Mouse (Mus musculus) liver, adult (tissue): ENCODE data around the gene Mov10.

ENCODE experiments used
- GATA4 ChIP-seq: IDR thresholded peaks from 2 replicates; pipeline ENCODE4 v1.6.1; 2014; ENCODE audit warnings: mild to moderate bottlenecking, low read length; ENCODE audit not compliant: insufficient replicate concordance

Gene Mov10

DNA sequence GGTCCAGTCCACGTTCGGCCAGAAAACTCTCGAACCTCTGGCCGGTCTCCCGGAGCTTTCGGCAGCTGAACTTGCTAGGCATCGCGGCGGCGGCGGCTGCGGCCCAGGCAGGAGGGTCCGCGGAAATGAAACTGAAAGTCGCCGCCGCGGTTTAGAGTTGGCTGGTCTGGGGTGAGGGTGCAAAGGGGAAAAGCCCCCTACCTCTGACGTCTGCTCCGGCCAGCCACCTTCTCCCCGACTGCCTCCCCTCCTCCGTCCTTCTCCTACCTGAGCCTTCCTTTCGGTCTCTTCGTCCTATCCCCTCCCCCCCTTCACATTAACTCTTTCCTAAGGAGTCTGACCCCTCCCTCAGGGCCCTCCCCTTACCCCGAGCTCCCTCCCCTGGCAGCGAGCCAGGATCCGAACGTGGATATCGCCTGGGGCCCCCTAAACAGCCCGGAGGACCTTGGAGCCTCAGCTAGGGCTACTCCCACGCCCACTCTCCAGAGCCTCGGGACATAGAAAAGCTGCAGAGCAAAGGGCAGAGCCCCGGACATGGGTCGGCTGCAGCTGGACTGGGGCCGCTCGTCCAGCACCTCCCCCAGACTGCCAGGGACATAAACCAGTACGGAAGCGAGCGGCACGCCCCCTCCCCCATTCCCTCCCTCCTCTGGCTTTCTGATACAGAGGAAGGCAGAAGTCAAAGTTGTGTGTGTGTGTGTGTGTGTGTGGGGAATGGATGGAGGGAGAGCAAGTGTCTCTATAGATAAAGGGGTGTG, at the start of gene Mov10:
Mov10 (minus strand) TSS at position 573 of the 758 bp plus-strand sequence.
- TF ChIP-seq GATA4, result no peak

GRCm38 (mm10) chr3:104865341-104865788, 47.0 kb upstream of the Mov10 start:
- TF ChIP-seq GATA4, result no peak

DNA sequence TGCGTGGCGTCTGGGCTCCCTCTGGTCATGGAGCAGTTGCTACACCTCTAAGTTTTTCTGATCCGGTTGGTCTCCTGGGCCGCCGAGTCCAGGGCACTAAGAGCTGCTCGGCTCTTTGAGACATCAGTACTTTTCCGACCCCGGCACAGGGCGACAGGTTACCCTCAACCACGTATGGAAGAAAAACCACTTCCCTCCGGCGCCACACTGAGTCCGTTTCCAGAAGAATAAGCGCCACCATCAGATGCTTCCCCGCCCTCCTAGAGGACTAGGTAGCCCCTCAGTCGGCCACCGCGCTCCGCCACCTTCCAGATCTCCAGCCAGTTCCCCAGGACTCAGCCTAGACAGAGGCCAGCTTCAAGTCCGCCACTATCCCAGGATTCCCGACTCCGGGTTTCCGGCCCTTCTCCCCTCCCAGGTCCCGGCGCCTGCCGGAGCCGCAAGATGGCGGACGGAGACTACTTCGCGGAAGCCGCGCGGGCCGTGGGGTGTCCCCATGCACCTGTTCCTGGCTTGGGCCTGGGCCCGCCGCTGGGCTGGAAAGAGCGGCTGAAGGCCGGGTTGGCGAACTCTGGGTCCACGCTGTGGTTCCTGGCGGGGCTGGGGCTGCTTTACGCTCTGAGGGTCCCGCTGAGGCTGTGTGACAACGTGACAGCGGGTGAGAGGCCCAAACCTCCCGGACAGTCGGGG, 46.4 kb upstream of the Mov10 start:
- no peak for TF ChIP-seq GATA4

GRCm38 (mm10) chr3:104863786-104864650, 45.7 kb upstream of the Mov10 start, which contains the start of the genes St7l and Capza1:
St7l (plus strand) TSS chr3:104864005.
Capza1 (minus strand) TSS chr3:104864505.
- TF ChIP-seq GATA4, result peak; percentile 24; the same call in 1 of the 2 replicates

DNA sequence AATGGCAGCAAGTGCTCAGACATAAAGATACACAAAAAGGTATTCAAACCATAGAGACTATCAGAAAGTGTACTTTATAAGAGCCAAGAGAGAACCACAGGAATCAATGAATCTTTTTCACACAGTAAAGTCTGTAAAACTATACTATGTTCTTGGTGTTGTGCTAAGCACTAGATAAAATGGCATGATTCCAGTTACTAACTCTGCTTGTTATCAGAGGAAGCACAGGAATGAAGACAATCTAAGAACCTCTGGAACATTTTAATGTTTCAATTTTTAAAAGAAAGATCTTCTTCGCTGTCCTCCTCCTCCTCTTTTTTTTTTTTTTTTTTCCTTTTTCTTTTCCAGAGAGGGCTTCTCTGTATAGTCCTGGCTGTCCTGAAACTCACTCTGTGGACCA, 40.2 kb upstream of the Mov10 start:
- no peak for TF ChIP-seq GATA4

DNA sequence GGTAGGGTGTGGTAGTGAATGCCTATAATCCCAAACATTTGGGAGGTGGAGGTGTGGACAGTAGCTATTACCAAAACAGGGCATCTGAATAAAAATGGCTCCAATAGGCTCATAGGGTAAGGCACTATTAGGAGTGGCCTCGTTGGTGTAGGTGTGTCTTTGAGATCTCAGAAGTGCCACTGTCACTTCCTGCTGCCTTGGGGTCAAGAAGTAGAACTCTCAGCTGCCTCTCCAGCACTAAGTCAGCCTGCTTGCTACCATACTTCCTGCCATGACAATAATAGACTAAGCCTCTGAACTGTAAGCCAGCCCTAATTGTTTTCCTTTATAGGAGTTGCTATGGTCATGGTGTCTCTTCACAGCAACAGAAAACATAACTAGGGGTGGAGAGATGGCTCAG, 37.7 kb upstream of the Mov10 start:
- TF ChIP-seq GATA4, result no peak

DNA sequence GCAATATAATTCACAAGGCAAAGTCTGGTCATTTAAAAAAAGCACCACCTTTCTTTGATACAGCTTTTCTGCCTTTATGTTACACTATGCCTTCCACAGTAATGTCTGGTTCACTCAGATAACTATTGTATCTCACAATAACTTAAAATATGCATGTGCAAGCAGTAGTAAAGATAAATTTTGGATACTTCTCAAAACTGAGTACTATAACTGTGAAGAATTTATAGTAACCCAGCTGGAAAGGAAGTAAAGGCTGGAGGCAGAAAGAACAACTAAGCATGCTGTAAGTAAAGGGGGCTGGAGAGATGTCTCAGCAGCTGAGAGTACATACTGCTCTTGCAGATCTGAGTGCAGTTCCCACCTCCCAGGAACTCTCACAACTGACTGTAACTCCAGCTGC, 36.5 kb upstream of the Mov10 start:
- no peak for TF ChIP-seq GATA4

- TF ChIP-seq GATA4, result no peak
Measured at GRCm38 (mm10) chr3:104854465-104854864, 36.1 kb upstream of the Mov10 start.

DNA sequence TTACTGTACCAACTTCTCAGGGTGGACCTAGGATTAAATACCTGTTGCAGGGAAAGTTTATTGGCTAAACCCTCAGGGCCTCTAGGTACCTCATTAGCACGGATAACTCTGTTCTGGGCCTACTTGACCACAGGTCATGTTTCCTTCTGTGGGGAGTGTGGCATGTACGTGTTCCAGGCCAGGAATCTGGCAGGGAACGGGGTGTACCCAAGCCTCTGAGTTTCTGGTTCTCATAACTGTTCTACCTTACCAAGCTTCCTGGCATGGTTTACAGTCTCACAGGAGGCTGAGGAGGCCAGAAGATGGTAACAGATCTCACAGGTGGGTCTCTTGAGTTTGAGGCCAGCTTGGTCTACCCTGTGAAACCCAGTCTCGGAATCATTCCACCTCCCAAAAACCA, 28.2 kb upstream of the Mov10 start:
- TF ChIP-seq GATA4, result no peak

GRCm38 (mm10) chr3:104841049-104841448, 22.7 kb upstream of the Mov10 start:
- TF ChIP-seq GATA4, result no peak

DNA sequence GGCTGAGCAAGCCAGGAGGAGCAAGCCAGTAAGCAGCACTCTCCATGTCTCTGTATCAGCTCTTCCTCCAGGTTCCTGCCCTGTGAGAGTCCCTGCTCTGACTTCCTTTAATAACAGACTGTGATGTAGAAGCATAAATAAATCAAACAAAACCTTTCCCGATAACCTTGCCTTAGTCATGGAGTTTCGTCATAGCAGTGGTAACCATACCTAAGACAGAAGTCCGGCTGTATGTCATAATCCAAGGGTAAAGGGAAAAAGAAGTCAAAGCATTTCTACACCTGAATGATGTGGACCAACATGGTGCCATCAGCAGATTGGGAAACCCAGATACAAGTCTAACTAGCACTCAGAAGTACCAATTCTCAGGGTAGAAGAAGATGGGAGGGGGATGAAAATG, 17.4 kb upstream of the Mov10 start:
- no peak for TF ChIP-seq GATA4

GRCm38 (mm10) chr3:104822413-104822812, 4.0 kb upstream of the Mov10 start:
- no peak for TF ChIP-seq GATA4

DNA sequence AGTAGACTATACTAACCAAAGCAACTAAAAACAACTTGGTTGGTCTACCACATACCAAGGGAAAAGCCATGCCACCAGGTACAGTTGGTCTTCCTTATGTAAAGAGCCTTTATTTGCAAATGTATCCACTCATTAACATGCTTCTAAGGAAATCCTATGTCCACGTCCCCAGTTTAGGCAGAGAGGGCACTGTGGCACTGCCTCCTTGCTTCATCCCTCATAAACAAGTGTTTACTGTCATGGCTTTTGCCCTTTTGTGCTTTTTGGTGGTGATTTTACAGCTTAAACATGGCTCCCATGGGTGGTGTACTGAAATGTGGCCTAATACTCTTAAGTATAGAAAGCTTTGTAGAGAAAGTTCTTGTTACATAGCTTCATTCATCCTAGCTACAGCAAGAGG, 2.1 kb upstream of the Mov10 start:
- no peak for TF ChIP-seq GATA4

DNA sequence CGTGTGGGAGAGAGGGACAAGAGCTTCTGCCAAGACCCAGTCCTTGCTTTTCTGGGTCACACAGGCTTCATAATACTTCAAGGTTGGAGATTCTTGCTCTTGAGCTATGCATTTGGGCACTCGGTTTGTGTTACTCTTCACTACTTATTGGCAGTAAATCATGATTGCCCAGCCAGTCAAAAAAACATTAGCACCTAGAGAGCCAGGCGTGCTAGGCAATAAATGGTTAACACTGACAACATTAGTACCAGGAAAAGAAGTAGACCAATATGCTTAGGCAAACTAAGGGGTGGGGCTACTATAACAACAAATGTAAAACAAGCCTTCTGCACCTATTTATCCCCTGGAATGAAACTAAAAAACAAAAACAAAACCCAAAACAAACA, 379 bp upstream of the Mov10 start:
- TF ChIP-seq GATA4, result no peak

DNA sequence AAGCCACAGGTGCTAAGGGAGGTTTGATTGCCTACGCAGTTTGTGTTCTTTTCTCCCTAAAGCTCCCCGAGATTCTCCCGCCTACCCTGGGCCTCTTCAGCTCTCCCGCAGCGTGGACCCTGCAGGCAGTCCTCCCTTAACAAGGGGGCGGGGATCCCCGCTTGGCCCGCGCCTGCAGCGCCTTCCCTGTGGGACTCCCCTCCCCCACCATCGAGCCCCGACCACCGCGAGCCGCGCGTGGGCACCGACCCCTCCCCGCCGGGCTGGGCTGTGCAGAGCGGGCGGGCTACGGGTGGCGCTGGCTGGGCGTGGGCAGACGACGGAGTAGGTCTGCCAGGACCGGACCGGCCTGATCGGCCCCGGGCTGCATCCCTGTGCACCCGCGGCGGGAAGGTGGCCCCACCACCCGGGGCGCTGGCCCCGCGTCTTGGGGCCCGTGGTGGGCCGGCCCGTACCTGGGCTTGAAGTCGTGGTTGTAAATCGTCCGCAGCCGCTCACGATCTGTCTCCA, 827 bp downstream of the Mov10 start:
- no peak for TF ChIP-seq GATA4

GRCm38 (mm10) chr3:104816130-104816529, 2.2 kb downstream of the Mov10 start:
- TF ChIP-seq GATA4, result no peak

DNA sequence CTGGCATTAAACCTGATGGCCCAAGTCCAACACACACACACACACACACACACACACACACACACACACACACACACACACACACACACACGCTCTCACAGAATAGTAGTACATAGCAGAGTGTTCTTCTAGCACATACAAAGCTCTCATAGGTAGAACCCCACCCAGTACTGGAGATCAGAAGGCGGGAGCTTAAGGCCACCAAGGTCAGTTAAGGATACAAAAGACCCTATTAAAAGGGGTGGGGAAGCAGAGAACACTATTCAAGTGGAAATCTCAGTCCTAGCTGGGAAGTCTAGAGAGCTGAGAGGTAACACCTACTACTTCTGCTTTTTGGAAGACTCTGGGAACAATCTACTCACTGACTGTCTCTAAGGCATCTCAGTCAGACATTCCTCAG, 3.0 kb downstream of the Mov10 start:
- TF ChIP-seq GATA4, result no peak
